Mouse (Mus musculus): ENCODE measurements around the gene Vmn1r138. TPM values are rescaled to one million over a fixed set of nuclear protein-coding genes. Genes with fewer than 3 reads are reported as not detected.

Vmn1r138 gene
- not detected in 2 replicates for polyA plus RNA-seq (2012; rRNA removed)

DNA sequence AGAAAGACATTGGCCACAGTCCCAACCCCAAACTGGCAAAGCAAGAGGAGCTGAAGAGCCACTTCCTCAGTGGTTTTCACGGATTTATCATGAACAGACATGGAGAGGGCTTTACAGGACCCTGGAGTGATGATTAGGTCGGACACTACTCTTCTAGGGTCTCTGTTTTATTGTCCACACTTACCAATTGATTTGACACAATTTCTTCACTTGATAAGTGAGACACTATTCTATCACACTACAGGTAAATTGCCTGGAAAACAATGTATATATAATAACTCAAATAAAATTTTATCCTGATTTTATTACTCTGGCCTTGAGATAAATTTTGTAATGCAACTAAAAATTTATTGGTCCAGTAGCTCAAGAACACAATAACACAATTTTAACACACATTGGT, at the start of gene Vmn1r138:
Gene Vmn1r138 (minus strand): TSS at position 101 of the 400 bp plus-strand sequence.

DNA sequence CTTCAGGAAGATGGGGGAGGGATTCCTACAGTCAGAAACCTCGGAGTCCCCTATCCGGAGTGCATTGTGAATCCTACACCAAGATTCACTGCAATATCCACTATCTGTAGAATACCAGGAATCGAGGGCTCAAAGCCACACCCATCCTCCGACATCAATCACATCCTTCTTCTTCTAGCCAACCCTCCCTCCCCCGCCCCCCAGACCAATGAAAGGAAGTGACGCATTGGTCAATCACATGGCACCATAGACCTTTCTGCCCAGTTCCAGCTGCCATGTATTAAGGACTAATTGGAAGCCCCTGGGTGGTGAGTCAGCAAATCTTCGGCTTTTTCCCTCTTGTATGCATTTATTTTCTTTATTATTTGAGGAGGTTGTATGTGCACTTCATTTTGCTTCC, 40.1 kb upstream of the Vmn1r138 start, which contains the start of gene Vmn1r139:
Gene Vmn1r139 (plus strand): TSS at position 301 of the 400 bp plus-strand sequence.

DNA sequence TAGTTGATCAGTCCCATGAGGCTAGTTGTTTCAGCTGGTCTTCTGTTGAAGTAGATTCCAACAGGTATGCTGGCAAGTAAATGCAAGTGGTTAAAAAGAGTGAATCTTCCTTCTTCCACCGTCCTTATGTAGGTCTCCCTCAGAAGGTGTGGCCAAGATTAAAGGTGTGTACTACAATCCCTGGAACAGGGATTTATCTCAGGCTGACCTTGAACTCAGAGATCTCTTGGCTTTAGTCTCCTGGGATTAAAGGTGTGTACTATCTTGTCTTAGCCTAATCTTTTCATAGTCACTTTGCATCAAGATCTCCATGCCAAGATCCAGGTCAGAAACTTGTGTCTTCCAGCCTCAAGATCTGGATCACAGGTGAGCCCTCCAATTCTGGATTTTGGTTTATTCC, 27.5 kb upstream of the Vmn1r138 start, which contains the start of gene Gm6176:
Gene Gm6176 (minus strand): TSS at position 101 of the 400 bp plus-strand sequence.

DNA sequence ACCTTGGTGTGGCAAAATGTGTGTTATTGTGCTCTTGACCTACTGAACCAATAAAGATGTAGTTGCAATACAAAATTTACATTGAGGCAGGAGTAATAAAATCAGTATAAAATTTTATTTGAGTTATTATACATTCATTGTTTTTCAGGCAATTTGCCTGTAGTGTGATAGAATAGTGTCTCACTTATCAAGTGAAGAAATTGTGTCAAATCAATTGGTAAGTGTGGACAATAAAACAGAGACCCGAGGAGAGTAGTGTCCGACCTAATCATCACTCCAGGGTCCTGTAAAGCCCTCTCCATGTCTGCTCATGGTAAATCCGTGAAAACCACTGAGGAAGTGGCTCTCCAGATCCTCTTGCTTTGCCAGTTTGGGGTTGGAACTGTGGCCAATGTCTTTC, 34.4 kb downstream of the Vmn1r138 start, which contains the start of gene Vmn1r137:
Gene Vmn1r137 (plus strand): TSS at position 301 of the 400 bp plus-strand sequence.

Other genes with a start within 250 kb of the Vmn1r138 start
- gene Gm4177, start 232.2 kb downstream of the Vmn1r138 start, polyA plus RNA-seq (2012; rRNA removed) = not detected in 2 replicates
- not detected in 2 replicates for gene Vmn1r135, start 196.5 kb downstream of the Vmn1r138 start, polyA plus RNA-seq (2012; rRNA removed)
- gene Gm5725, start 184.6 kb downstream of the Vmn1r138 start, polyA plus RNA-seq (2012; rRNA removed) = not detected in 2 replicates
- not detected in 2 replicates for gene Gm5891, start 107.6 kb downstream of the Vmn1r138 start, polyA plus RNA-seq (2012; rRNA removed)
- gene Vmn1r137, start 34.3 kb downstream of the Vmn1r138 start, polyA plus RNA-seq (2012; rRNA removed) = not detected in 2 replicates
- not detected in 2 replicates for gene Gm6176, start 27.4 kb upstream of the Vmn1r138 start, polyA plus RNA-seq (2012; rRNA removed)
- gene Vmn1r139, start 40.2 kb upstream of the Vmn1r138 start, polyA plus RNA-seq (2012; rRNA removed) = not detected in 2 replicates
- not detected in 2 replicates for gene Gm16451, start 89.3 kb upstream of the Vmn1r138 start, polyA plus RNA-seq (2012; rRNA removed)
- not detected in 2 replicates for gene Gm10666, start 105.8 kb upstream of the Vmn1r138 start, polyA plus RNA-seq (2012; rRNA removed)
- gene Vmn1r142, start 135.1 kb upstream of the Vmn1r138 start, polyA plus RNA-seq (2012; rRNA removed) = not detected in 2 replicates
- not detected in 2 replicates for gene Vmn1r143, start 160.5 kb upstream of the Vmn1r138 start, polyA plus RNA-seq (2012; rRNA removed)
- gene Gm8653, start 172.4 kb upstream of the Vmn1r138 start, polyA plus RNA-seq (2012; rRNA removed) = not detected in 2 replicates
- not detected in 2 replicates for gene Gm8453, start 200.6 kb upstream of the Vmn1r138 start, polyA plus RNA-seq (2012; rRNA removed)

All from central nervous system, embryonic 18 days (tissue).